Mouse (Mus musculus): ENCODE results near the gene Olfr1338. TPM values are rescaled to one million over a fixed set of nuclear protein-coding genes. Genes with fewer than 3 reads are reported as not detected.

Gene Olfr1338
- polyA plus RNA-seq, 1 experiment, result not detected

DNA sequence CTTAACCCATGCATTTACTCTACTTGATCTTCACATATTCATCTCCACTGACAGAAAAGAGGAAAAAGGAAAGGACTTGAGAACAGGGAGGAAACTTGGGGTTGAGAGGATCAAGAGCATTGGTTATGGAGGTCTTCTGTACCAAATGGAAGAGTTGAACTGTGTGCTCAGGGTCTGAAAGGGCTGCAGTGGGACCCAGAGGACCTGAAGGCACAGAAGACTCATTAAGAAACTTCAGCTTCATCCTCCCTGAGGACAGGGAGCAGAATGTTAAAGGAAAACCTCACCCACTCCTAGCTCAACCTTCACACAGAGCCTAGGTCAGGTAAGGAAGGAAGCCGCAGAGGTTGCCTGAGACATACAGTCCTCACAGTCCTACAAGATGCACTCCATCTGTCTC, 26.7 kb downstream of the Olfr1338 start, which contains the start of gene Olfr1339:
Gene Olfr1339, plus strand, starts transcription at position 301 of the 400 bp plus-strand sequence.
- H3K79me3 ChIP-seq (ENCODE audit: low read depth), result no peaks in the 10 kb centered on the region
- no peak within 1 kb of the TSS for H3ac ChIP-seq (ENCODE audit: control insufficient read depth, insufficient read length, low read depth)
- TF ChIP-seq MYOG (IDR thresholded peaks at IDR 0.05; ENCODE audit: control insufficient read depth, extremely low read depth, insufficient read length) (no peak), CTCF (IDR thresholded peaks at IDR 0.05; ENCODE audit: control insufficient read depth, insufficient read depth, insufficient read length) (no peak), MYOD1 (IDR thresholded peaks at IDR 0.05; ENCODE audit: control insufficient read depth, insufficient read length, low read depth) (no peak), MAX (IDR thresholded peaks at IDR 0.05) (no peak), CEBPB (IDR thresholded peaks at IDR 0.05; ENCODE audit: low read depth) (no peak), FOSL1 (IDR thresholded peaks at IDR 0.05; ENCODE audit: insufficient read depth, low read length, poor library complexity, severe bottlenecking) (no peak), USF1 (IDR thresholded peaks at IDR 0.05; ENCODE audit: low read depth) (no peak)
- no peaks in the 10 kb centered on the region for H3K79me2 ChIP-seq (ENCODE audit: control insufficient read depth, insufficient read depth)
- H3K27me3 ChIP-seq (ENCODE audit: control insufficient read depth, insufficient read depth, insufficient read length), result no peaks in the 10 kb centered on the region
- H3K36me3 ChIP-seq (ENCODE audit: control insufficient read depth, insufficient read depth), result no peaks in the 10 kb centered on the region
- H3K4me3 ChIP-seq (ENCODE audit: insufficient read depth, poor library complexity, severe bottlenecking), result no peak within 1 kb of the TSS

DNA sequence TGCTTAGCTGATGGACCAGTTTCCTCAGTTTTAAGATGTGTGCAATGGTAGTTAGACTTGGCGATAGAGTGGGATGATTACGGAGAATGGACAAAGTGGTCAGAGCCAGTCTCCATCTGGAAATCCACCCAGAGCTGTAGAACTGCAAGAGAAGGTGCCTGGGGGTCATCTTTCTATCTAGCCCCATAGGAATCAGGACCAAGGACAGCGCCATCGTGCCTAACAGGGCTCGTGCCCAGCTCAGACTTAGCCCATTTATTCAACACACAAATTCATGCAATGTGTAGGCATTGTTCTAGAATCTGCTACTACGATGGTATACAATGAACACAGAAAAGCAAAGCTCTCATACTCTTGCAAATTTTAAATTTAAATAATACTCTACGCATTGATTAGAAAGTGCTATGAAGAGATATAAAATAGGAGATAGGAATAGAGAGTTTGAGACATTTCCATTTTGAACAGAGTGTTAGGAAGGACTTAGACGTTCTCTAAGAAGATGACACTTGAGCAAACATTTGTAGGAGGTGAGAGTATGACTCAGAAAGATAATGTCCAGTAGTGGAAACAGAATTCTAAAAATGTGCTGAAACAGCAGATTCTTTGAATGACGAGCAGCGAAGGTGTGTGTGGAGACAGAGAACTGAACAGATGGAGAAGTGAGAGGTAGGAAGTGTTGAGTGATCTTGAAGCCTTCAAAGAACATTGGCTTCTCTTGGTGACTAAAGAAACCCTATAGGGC, 36.6 kb downstream of the Olfr1338 start:
- H3K4me3 ChIP-seq (ENCODE audit: insufficient read depth, poor library complexity, severe bottlenecking), result no peak overlapping the region
- TF ChIP-seq CTCF (IDR thresholded peaks at IDR 0.05; ENCODE audit: control insufficient read depth, insufficient read depth, insufficient read length) (no peak), CEBPB (IDR thresholded peaks at IDR 0.05; ENCODE audit: low read depth) (no peak), FOSL1 (IDR thresholded peaks at IDR 0.05; ENCODE audit: insufficient read depth, low read length, poor library complexity, severe bottlenecking) (no peak), MAX (IDR thresholded peaks at IDR 0.05) (no peak), MYOG (IDR thresholded peaks at IDR 0.05; ENCODE audit: control insufficient read depth, extremely low read depth, insufficient read length) (no peak), MYOD1 (IDR thresholded peaks at IDR 0.05; ENCODE audit: control insufficient read depth, insufficient read length, low read depth) (no peak), USF1 (IDR thresholded peaks at IDR 0.05; ENCODE audit: low read depth) (no peak)
- H3K36me3 ChIP-seq (ENCODE audit: control insufficient read depth, insufficient read depth), result no peaks in the 10 kb centered on the region
- H3ac ChIP-seq (ENCODE audit: control insufficient read depth, insufficient read length, low read depth), result no peak overlapping the region
- no peaks in the 10 kb centered on the region for H3K79me3 ChIP-seq (ENCODE audit: low read depth)
- no peaks in the 10 kb centered on the region for H3K79me2 ChIP-seq (ENCODE audit: control insufficient read depth, insufficient read depth)
- H3K27me3 ChIP-seq (ENCODE audit: control insufficient read depth, insufficient read depth, insufficient read length), result no peaks in the 10 kb centered on the region

DNA sequence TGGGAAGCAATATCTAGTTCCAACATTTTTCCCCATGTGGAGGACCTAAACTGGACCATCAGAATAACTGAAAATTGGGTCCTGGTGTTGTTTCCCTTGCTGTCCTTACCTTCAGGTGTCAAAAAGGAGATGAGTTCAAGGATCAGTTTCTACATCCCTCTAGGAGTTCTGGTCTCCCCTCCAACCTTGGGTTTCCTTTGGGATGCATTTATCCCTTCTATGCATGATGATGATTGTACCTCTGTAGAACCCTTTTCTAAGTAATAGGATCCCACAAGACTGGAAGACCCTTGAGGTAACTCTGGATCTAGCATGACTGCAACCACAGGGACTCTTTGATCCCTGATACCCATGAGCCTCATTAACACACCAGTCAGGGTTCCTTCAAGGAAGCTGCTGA, 38.7 kb downstream of the Olfr1338 start, which contains the start of gene Olfr1340:
Gene Olfr1340, plus strand, starts transcription at position 301 of the 400 bp plus-strand sequence.
- Histone ChIP-seq H3K27me3 (ENCODE audit: control insufficient read depth, insufficient read depth, insufficient read length) (no peaks in the 10 kb centered on the region), H3K79me2 (ENCODE audit: control insufficient read depth, insufficient read depth) (no peaks in the 10 kb centered on the region), H3ac (ENCODE audit: control insufficient read depth, insufficient read length, low read depth) (no peak within 1 kb of the TSS), H3K4me3 (ENCODE audit: insufficient read depth, poor library complexity, severe bottlenecking) (no peak within 1 kb of the TSS), H3K36me3 (ENCODE audit: control insufficient read depth, insufficient read depth) (no peaks in the 10 kb centered on the region), H3K79me3 (ENCODE audit: low read depth) (no peaks in the 10 kb centered on the region)
- TF ChIP-seq CTCF (IDR thresholded peaks at IDR 0.05; ENCODE audit: control insufficient read depth, insufficient read depth, insufficient read length), result no peak
- no peak for TF ChIP-seq MYOG (IDR thresholded peaks at IDR 0.05; ENCODE audit: control insufficient read depth, extremely low read depth, insufficient read length)

DNA sequence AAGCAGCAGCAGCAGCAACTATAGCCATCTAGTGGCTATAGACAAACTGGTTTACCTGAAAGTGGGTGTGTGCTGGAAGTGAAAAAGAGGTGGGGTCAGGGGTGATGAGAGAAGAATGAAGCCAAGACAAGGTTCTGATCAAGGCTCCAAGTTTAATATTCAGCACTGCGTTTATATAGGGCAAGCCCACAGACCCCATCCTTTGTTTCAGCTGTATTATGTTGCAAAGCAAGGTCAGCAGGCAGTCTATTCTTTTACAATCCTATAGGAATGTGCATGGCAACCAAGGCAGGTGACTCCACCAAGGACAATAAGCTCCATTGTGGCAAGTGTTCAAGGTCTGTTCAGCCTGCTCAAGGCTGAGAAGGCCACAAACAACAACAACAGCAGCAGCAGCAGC, 46.9 kb downstream of the Olfr1338 start:
- no peaks in the 10 kb centered on the region for H3K36me3 ChIP-seq (ENCODE audit: control insufficient read depth, insufficient read depth)
- H3K79me2 ChIP-seq (ENCODE audit: control insufficient read depth, insufficient read depth), result no peaks in the 10 kb centered on the region
- TF ChIP-seq USF1 (IDR thresholded peaks at IDR 0.05; ENCODE audit: low read depth) (no peak), MYOG (IDR thresholded peaks at IDR 0.05; ENCODE audit: control insufficient read depth, extremely low read depth, insufficient read length) (no peak)
- no peak overlapping the region for H3ac ChIP-seq (ENCODE audit: control insufficient read depth, insufficient read length, low read depth)
- H3K4me3 ChIP-seq (ENCODE audit: insufficient read depth, poor library complexity, severe bottlenecking), result no peak overlapping the region
- H3K79me3 ChIP-seq (ENCODE audit: low read depth), result no peaks in the 10 kb centered on the region
- no peaks in the 10 kb centered on the region for H3K27me3 ChIP-seq (ENCODE audit: control insufficient read depth, insufficient read depth, insufficient read length)

DNA sequence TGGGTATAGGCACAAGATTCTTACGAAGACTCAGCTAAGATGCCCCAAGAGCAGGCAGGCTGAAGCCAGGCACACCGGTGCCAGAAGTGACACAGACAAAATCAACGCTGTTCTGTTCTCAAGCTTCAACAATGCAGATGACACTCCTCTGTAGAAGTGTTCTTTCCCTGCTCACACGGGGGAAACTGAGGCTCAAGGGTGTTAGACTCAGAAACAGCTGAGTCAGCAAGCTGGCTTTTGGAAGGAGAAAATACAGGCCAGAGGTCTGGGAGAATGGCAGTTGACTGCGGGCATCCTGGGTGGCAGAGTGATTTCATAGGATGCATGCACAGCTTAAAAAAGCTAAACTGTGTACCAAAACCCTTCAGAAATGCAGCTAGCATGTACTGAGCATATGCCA, 50.5 kb downstream of the Olfr1338 start:
- H3K79me2 ChIP-seq (ENCODE audit: control insufficient read depth, insufficient read depth), result no peaks in the 10 kb centered on the region
- TF ChIP-seq FOSL1 (IDR thresholded peaks at IDR 0.05; ENCODE audit: insufficient read depth, low read length, poor library complexity, severe bottlenecking), result no peak
- no peak for TF ChIP-seq CEBPB (IDR thresholded peaks at IDR 0.05; ENCODE audit: low read depth)
- TF ChIP-seq USF1 (IDR thresholded peaks at IDR 0.05; ENCODE audit: low read depth), result no peak
- no peak for TF ChIP-seq CTCF (IDR thresholded peaks at IDR 0.05; ENCODE audit: control insufficient read depth, insufficient read depth, insufficient read length)
- no peak for TF ChIP-seq MYOG (IDR thresholded peaks at IDR 0.05; ENCODE audit: control insufficient read depth, extremely low read depth, insufficient read length)
- TF ChIP-seq MYOD1 (IDR thresholded peaks at IDR 0.05; ENCODE audit: control insufficient read depth, insufficient read length, low read depth), result no peak
- no peak for TF ChIP-seq MAX (IDR thresholded peaks at IDR 0.05)
- no peak overlapping the region for H3ac ChIP-seq (ENCODE audit: control insufficient read depth, insufficient read length, low read depth)
- no peaks in the 10 kb centered on the region for H3K27me3 ChIP-seq (ENCODE audit: control insufficient read depth, insufficient read depth, insufficient read length)
- H3K79me3 ChIP-seq (ENCODE audit: low read depth), result no peaks in the 10 kb centered on the region
- no peaks in the 10 kb centered on the region for H3K36me3 ChIP-seq (ENCODE audit: control insufficient read depth, insufficient read depth)
- no peak overlapping the region for H3K4me3 ChIP-seq (ENCODE audit: insufficient read depth, poor library complexity, severe bottlenecking)

DNA sequence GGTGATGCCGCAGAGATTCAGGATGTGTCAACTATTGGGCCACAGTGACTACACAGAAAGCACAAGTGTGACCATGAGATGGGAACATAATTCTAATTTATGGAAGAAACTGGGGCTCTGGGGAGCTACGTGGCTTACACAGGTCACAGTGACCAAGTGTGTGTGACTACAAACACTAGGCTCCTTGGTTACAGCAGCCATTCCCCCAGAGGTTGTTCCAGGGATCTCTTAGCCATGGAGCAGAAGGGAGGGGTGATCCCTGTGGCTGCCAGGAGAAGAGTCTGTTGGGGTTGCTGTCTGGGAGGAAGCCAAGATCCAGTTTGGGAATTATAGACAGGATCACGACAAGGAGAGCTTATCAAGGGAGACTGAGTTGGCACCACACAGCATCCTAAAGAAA, 55.3 kb downstream of the Olfr1338 start, which contains the start of gene Olfr1341:
Gene Olfr1341, plus strand, starts transcription at position 301 of the 400 bp plus-strand sequence.
- H3ac ChIP-seq (ENCODE audit: control insufficient read depth, insufficient read length, low read depth), result no peak within 1 kb of the TSS
- no peak for TF ChIP-seq MYOG (IDR thresholded peaks at IDR 0.05; ENCODE audit: control insufficient read depth, extremely low read depth, insufficient read length)
- no peak for TF ChIP-seq USF1 (IDR thresholded peaks at IDR 0.05; ENCODE audit: low read depth)
- TF ChIP-seq FOSL1 (IDR thresholded peaks at IDR 0.05; ENCODE audit: insufficient read depth, low read length, poor library complexity, severe bottlenecking), result no peak
- TF ChIP-seq MYOD1 (IDR thresholded peaks at IDR 0.05; ENCODE audit: control insufficient read depth, insufficient read length, low read depth), result no peak
- TF ChIP-seq CTCF (IDR thresholded peaks at IDR 0.05; ENCODE audit: control insufficient read depth, insufficient read depth, insufficient read length), result no peak
- no peak for TF ChIP-seq CEBPB (IDR thresholded peaks at IDR 0.05; ENCODE audit: low read depth)
- no peak for TF ChIP-seq MAX (IDR thresholded peaks at IDR 0.05)
- H3K27me3 ChIP-seq (ENCODE audit: control insufficient read depth, insufficient read depth, insufficient read length), result no peaks in the 10 kb centered on the region
- no peaks in the 10 kb centered on the region for H3K36me3 ChIP-seq (ENCODE audit: control insufficient read depth, insufficient read depth)
- no peak within 1 kb of the TSS for H3K4me3 ChIP-seq (ENCODE audit: insufficient read depth, poor library complexity, severe bottlenecking)
- H3K79me3 ChIP-seq (ENCODE audit: low read depth), result no peaks in the 10 kb centered on the region
- H3K79me2 ChIP-seq (ENCODE audit: control insufficient read depth, insufficient read depth), result no peaks in the 10 kb centered on the region

Data from C2C12 (cell line).